Mouse (Mus musculus) heart, embryonic 11.5 days (tissue): ENCODE results near the gene Cbfa2t3. TPM values are rescaled to one million over a fixed set of nuclear protein-coding genes. Genes with fewer than 3 reads are reported as not detected.
A peak's percentile ranks its signal among the peaks of the same experiment; 100 is the strongest.

Experiments
- ATAC-seq: fragments of 200-750 bp; cut with Nextera tagmentation; replicated peaks from 2 replicates; pipeline ENCODE4 v1.8.0; 2017; ENCODE audit warnings: moderate library complexity; ENCODE audit not compliant: insufficient number of reproducible peaks, low FRiP score, low TSS enrichment
- H3K27ac ChIP-seq: fragments of 300-500 bp; sonication (generic); 2 replicates; pipeline ENCODE4 v1.5.1; 2014; ENCODE audit warnings: mild to moderate bottlenecking, low read depth, low read length
- H3K27me3 ChIP-seq: fragments of 300-500 bp; sonication (generic); 2 replicates; pipeline ENCODE4 v1.6.1; 2014; ENCODE audit warnings: mild to moderate bottlenecking, low read length, mixed read lengths; ENCODE audit not compliant: control insufficient read depth, insufficient read depth
- H3K36me3 ChIP-seq: fragments of 300-500 bp; sonication (generic); 2 replicates; pipeline ENCODE4 v1.6.1; 2014; ENCODE audit warnings: mild to moderate bottlenecking, low read length, moderate library complexity, mixed read lengths; ENCODE audit not compliant: control insufficient read depth, insufficient read depth
- H3K4me1 ChIP-seq: fragments of 300-500 bp; sonication (generic); 2 replicates; pipeline ENCODE4 v1.6.1; 2014; ENCODE audit warnings: low read length; ENCODE audit not compliant: control insufficient read depth, insufficient read depth
- H3K4me2 ChIP-seq: fragments of 300-500 bp; sonication (generic); 2 replicates; pipeline ENCODE4 v1.6.1; 2014; ENCODE audit warnings: mild to moderate bottlenecking, moderate library complexity
- H3K4me3 ChIP-seq: fragments of 300-500 bp; sonication (generic); 2 replicates; pipeline ENCODE4 v1.5.1; 2014; ENCODE audit warnings: low read depth, low read length
- H3K9ac ChIP-seq: fragments of 300-500 bp; sonication (generic); 2 replicates; pipeline ENCODE4 v1.6.1; 2014; ENCODE audit warnings: mild to moderate bottlenecking, low read depth, low read length, moderate library complexity
- H3K9me3 ChIP-seq: fragments of 300-500 bp; sonication (generic); replicated peaks from 2 replicates; pipeline ENCODE4 v1.6.1; 2016; ENCODE audit warnings: low read length; ENCODE audit not compliant: control insufficient read depth
- WGBS: fragments of 180-500 bp; shearing (Covaris S2); extraction: QIAGEN DNeasy Blood & Tissue Kit; methylation state at CpG from one replicate; pipeline ENCODE4 v1.1.7; 2014; ENCODE audit not compliant: insufficient replicate concordance; 5-methylcytosine and 5-hydroxymethylcytosine counted together
- microRNA-seq: library from miRNA; unstranded; fragments of <30 nt; microRNA quantifications from one replicate; pipeline ENCODE4, GENCODE M21; 2016; ENCODE audit warnings: borderline number of aligned reads
- polyA plus RNA-seq: library from polyadenylated mRNA; unstranded; fragments of >200 nt; fragmentation: Nextera tagmentation; extraction: Ambion mirVana; gene quantifications from 2 replicates; pipeline ENCODE4 v1.2.1, GENCODE M21; 2014

Gene Cbfa2t3
- polyA plus RNA-seq, 1 experiment from 2014 or later, result 5.2 TPM

DNA sequence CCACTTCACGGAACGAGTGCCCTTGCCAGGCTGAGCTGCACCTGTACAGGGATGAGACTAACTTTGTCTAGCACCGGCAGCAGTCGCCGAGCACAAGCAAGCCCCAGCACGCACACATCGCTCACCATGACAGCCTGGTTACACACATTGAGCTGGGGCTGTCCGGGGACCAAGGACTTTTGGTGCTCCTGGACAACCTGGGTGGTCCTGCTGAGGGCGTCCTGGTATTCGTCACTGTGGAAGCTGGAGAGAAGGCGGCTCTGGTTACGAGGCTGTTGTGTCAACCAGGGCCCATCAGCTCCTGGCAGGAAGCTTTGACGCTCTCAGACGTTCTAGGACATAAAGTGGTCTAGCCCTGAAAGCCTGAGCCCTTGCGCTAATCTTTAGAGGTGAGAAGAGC lies 118.0 kb downstream of the Cbfa2t3 start:
- H3K4me1 ChIP-seq, result peaks cover 15% of the 10 kb centered on the region
- no peak overlapping the region for H3K4me2 ChIP-seq
- WGBS, result 47% methylated on average over 15 of the region's 15 CpGs
- H3K9ac ChIP-seq, result no peak overlapping the region
- ATAC-seq, result no peak
- H3K4me3 ChIP-seq, result no peak overlapping the region
- H3K9me3 ChIP-seq, result no peaks in the 10 kb centered on the region
- H3K27ac ChIP-seq, result no peak overlapping the region
- no peaks in the 10 kb centered on the region for H3K36me3 ChIP-seq
- H3K27me3 ChIP-seq, result no peaks in the 10 kb centered on the region

DNA sequence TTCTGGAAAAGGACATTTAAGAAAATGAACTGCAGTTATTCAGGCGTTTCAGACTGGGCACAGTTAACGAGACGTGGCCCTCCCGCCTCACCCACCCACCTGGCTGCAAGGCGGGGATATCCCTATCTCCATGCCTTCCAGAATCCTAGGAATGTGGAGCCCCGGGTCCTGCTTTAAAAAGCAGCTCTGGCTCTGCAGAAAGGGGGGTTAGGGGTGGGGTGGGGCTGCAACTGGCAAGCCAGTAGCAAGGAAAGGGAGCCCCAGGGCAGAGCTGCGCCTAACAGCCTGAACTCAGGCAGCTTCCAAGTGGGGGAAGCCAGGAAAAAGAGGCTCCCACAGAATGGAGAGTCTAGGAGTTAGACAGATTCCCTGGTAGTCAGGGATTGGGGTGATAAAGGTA lies 119.7 kb downstream of the Cbfa2t3 start:
- Histone ChIP-seq H3K4me1 (peaks cover 32% of the 10 kb centered on the region), H3K27me3 (no peaks in the 10 kb centered on the region), H3K9me3 (no peaks in the 10 kb centered on the region), H3K4me3 (no peak overlapping the region), H3K36me3 (no peaks in the 10 kb centered on the region; the same call in none of the 2 replicates), H3K27ac (no peak overlapping the region), H3K4me2 (no peak overlapping the region), H3K9ac (no peak overlapping the region)
- WGBS, result 33% methylated on average over 7 of the region's 7 CpGs
- no peak for ATAC-seq

DNA sequence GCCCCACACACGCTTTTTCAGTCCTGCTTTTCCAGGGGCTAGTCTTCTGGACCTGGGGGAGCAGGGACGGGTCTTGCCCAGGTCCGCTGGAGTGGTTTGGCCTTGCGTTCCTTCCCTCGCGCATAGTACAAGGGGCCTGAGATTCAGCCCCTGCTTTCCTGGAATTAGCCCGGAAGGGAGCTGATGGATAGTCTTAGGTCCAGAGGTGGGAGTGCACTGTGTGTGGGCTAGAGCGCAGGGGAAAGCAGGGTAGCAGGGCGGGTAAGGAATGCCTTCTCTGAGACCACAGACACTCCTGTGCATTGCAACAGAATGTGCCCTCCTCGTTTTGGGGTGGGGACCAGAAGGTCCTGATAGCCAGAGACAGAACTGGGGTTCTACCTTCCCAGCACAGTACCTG lies 121.8 kb downstream of the Cbfa2t3 start:
- no peak overlapping the region for H3K27ac ChIP-seq
- H3K27me3 ChIP-seq, result no peaks in the 10 kb centered on the region
- peaks cover 35% of the 10 kb centered on the region for H3K4me1 ChIP-seq
- ATAC-seq, result no peak
- peak overlapping the region; percentile 67; the same call in 1 of the 2 replicates for H3K4me3 ChIP-seq
- H3K9ac ChIP-seq, result 0 out of 2 replicates have a peak overlapping the region, but pooled peaks have one; percentile 8
- H3K4me2 ChIP-seq, result peak overlapping the region; percentile 88
- WGBS, result 53% methylated on average over 10 of the region's 10 CpGs
- H3K36me3 ChIP-seq, result peaks cover 13% of the 10 kb centered on the region
- H3K9me3 ChIP-seq, result no peaks in the 10 kb centered on the region

DNA sequence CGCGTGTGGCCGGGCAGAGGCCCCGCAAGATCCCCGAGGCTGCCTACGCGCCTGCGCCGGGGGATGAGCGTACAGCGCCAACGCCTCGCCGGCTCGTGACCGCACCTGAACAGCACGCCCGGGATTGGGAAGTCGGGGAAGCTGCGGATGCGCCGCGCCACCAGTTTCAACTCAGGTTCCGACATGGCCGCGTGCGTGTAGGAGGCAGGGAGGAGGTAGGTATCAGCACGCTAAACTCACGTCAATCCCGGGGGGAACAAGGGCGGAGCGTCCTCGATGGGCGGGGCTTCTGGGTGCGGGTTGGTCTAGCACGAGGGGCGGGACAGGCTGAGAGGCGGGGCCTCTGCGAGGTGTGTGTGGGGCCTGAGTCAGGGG lies 122.3 kb downstream of the Cbfa2t3 start, which contains the start of gene Aprt:
Gene Aprt, minus strand, starts transcription at position 262 of the 375 bp plus-strand sequence.
- WGBS, result 1% methylated on average over 39 of the region's 39 CpGs

DNA sequence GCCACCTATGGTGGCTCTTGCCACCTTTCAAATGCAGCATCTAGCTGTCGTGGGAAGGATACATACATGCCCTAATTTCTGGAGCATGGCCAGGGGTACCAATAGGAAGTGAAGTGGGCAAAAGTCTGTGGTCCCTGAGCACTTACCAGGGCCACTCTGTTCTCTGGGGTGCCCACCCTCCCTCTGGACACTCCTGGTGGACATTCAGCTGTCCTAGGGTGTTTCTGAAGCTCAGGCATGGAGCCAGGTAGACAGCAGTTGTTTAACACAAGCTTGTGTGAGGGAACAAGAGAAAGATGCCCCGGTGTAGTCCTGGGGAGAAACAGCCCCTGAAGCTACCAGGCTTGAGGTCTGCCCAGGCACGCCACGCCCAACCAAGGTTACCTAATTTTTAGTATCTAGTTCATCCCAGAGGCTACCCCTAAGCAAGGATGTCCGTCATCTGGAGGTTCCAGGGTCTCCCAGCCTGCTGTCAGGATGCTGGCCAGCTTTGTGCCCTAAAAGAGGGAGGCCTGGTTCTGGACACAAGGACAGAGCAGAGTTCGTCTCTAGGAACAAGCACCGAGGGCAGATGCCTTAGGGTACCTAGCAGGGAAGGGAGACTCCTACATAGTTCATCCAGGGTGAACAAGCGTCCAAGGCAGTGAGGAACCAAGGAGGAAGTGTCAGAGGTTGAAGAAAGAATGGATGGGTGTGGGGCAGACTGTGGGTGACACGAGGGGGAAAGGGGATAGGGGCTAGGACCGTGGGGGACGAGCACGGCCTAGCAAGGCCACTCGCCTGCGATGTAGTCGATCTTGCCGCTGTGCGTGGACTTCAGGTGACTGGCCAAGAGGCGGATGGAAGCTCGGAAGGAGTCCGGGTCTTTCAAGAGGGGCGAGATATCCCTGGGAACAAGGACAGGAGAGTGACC lies 122.9 kb downstream of the Cbfa2t3 start:
- peaks cover 23% of the 10 kb centered on the region for H3K36me3 ChIP-seq
- peak overlapping the region; percentile 86 for H3K9ac ChIP-seq
- peaks cover 35% of the 10 kb centered on the region for H3K4me1 ChIP-seq
- H3K4me3 ChIP-seq, result peak overlapping the region; percentile 67
- H3K27ac ChIP-seq, result peak overlapping the region; percentile 59
- WGBS, result 17% methylated on average over 21 of the region's 21 CpGs
- ATAC-seq, result no peak
- no peaks in the 10 kb centered on the region for H3K27me3 ChIP-seq
- peak overlapping the region; percentile 88 for H3K4me2 ChIP-seq
- H3K9me3 ChIP-seq, result no peaks in the 10 kb centered on the region

More for the DNA sequence above, 122.3 kb downstream of the Cbfa2t3 start, which contains the start of gene Aprt:
- Histone ChIP-seq H3K36me3 (peaks cover 16% of the 10 kb centered on the region), H3K4me3 (peak within 1 kb of the TSS; percentile 67), H3K9me3 (no peaks in the 10 kb centered on the region), H3K4me1 (peaks cover 35% of the 10 kb centered on the region), H3K27ac (peak within 1 kb of the TSS; percentile 59), H3K4me2 (peak within 1 kb of the TSS; percentile 88), H3K9ac (peak within 1 kb of the TSS; percentile 86), H3K27me3 (no peaks in the 10 kb centered on the region)
- ATAC-seq, result peak; percentile 86

DNA sequence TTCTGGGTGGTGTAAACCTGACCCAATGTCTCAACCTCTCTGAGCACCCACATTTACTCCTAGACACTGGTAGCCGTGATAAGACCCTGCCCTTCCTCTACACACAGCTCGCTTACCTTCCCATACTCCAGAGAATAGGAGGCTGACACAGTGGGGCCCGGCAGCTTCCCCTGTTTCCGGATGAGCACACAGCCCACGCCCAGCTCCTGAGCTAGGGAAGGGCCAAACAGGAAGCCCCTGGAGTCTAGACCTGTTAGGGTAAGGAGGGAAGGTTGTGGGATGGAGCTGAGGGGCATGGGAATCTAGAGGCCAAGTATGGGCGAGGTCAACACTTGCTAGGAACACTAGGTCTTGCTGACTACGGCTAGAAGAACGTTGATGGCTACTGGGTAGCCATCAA lies 123.6 kb downstream of the Cbfa2t3 start:
- Histone ChIP-seq H3K9ac (no peak overlapping the region; the same call in 1 of the 2 replicates), H3K36me3 (peaks cover 29% of the 10 kb centered on the region), H3K4me3 (0 out of 2 replicates have a peak overlapping the region, but pooled peaks have one; percentile 8), H3K9me3 (no peaks in the 10 kb centered on the region), H3K27ac (peak overlapping the region; percentile 59), H3K4me1 (peaks cover 35% of the 10 kb centered on the region), H3K4me2 (peak overlapping the region; percentile 88), H3K27me3 (no peaks in the 10 kb centered on the region)
- WGBS, result 55% methylated on average over 8 of the region's 8 CpGs
- no peak for ATAC-seq

Small RNA genes lying within 50 kb of the gene (microRNA-seq; reads per million reads assigned to microRNA genes)
- gene Mir6396, result not detected

Other genes with a start within 250 kb of the Cbfa2t3 start
- gene Snai3, start 238.4 kb downstream of the Cbfa2t3 start, polyA plus RNA-seq, result 3.0 and 4.2 TPM in 2 replicates
- gene Rnf166, start 223.0 kb downstream of the Cbfa2t3 start, polyA plus RNA-seq, result 28.1 and 34.4 TPM in 2 replicates
- 35.2 and 39.0 TPM in 2 replicates for gene Ctu2, start 223.0 kb downstream of the Cbfa2t3 start, polyA plus RNA-seq
- gene Piezo1, start 147.8 kb downstream of the Cbfa2t3 start, polyA plus RNA-seq, result 17.4 and 19.4 TPM in 2 replicates
- gene Cdt1, start 131.1 kb downstream of the Cbfa2t3 start, polyA plus RNA-seq, result 29.5 and 30.4 TPM in 2 replicates
- gene Aprt, start 122.2 kb downstream of the Cbfa2t3 start, polyA plus RNA-seq, result 250 and 262 TPM in 2 replicates
- 11.4 and 12.3 TPM in 2 replicates for gene Galns, start 87.6 kb downstream of the Cbfa2t3 start, polyA plus RNA-seq
- 49.8 and 60.0 TPM in 2 replicates for gene Trappc2l, start 87.5 kb downstream of the Cbfa2t3 start, polyA plus RNA-seq
- gene Pabpn1l, start 76.4 kb downstream of the Cbfa2t3 start, polyA plus RNA-seq, result not detected in 2 replicates
- 15.4 and 17.5 TPM in 2 replicates for gene Acsf3, start 76.4 kb upstream of the Cbfa2t3 start, polyA plus RNA-seq
- 0.42 and 0.67 TPM in 2 replicates for gene Cdh15, start 148.9 kb upstream of the Cbfa2t3 start, polyA plus RNA-seq